ENCODE assay signal across 21 mouse cellular contexts in the genomic region with DNA sequence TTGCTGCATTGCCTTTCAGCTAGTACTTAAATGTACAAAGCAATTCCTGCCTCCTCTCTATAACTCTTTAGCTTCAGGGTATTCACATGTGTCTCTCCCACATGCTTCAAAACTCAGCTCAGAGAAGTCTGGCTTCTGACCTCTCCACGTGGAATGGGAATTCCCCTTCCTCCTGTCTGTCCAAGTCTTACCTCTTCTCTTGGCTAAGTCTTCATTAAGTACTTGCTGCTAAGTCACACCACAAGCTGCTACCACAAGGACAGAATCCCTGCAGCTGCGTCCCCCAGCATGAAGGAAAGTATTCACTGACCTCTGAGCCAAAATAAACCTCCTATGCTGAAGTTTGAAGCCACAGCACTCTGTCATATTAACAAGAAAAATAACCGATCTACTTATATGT. TPM values are rescaled to one million over a fixed set of nuclear protein-coding genes. Genes with fewer than 3 reads are reported as not detected.
DNase-seq lines count a peak whose midpoint lies in the region; ATAC-seq and TF ChIP-seq lines count a peak whose summit lies in the region.
"Had no signal": no experiment of that assay in that cellular context is flagged by ENCODE, and none has a peak within 500 bp of the region (broad histone marks: within the 10 kb centered on the region; RNA-seq: fewer than 3 reads in every experiment).

No protein-coding gene starts in this region.

- intact Hi-C loops in gastrocnemius, adult 2 months (cut with DNase I): no loop called here

- TF ChIP-seq CTCF in gastrocnemius, adult 2 months (IDR thresholded peaks at IDR 0.05): no peak
- TF ChIP-seq CTCF in kidney, postnatal 0 days (IDR thresholded peaks at IDR 0.05; ENCODE audit: low read depth): no peak
- TF ChIP-seq CTCF in embryonic fibroblast, embryonic 13.5 days (IDR thresholded peaks at IDR 0.05; ENCODE audit: borderline replicate concordance, insufficient read depth, low read length): no peak

- H3K4me1 ChIP-seq in kidney, postnatal 0 days (replicated peaks; ENCODE audit: insufficient read depth, low read length): no peaks in the 10 kb centered on the region
- no peaks in the 10 kb centered on the region for H3K4me1 ChIP-seq in kidney, embryonic 14.5 days (ENCODE audit: control insufficient read depth, insufficient read depth, low read length)
- H3K4me1 ChIP-seq in embryonic fibroblast, embryonic 13.5 days (ENCODE audit: control insufficient read depth, insufficient read depth, low read length): peaks cover 16% of the 10 kb centered on the region
- H3K4me1 ChIP-seq: embryonic facial prominence, embryonic 13.5 days; heart, embryonic 10.5 days; hindbrain, embryonic 12.5 days had no signal

- no peak for DNase-seq in gastrocnemius, adult 2 months
- DNase-seq in gastrocnemius, postnatal 4 days (ENCODE audit: low spot score in 2 of 2): no peak
- peak; percentile 20 for DNase-seq in kidney, postnatal 0 days (ENCODE audit: low spot score)
- DNase-seq in adrenal gland, postnatal 10 days: no peak
- no peak for DNase-seq in cerebellum, postnatal 4 days (ENCODE audit: low spot score in 2 of 2)
- DNase-seq: adrenal gland, adult 8-10 months; cerebellum, adult 11 months; cerebellum, adult 8-10 months; cerebellum, postnatal 14 days; gastrocnemius, postnatal 14 days had no signal

- no peaks in the 10 kb centered on the region for H3K27me3 ChIP-seq in kidney, postnatal 0 days (ENCODE audit: insufficient read depth, low read length)
- no peaks in the 10 kb centered on the region for H3K27me3 ChIP-seq in kidney, embryonic 14.5 days (ENCODE audit: control insufficient read depth, insufficient read depth, low read length)
- H3K27me3 ChIP-seq: embryonic facial prominence, embryonic 13.5 days; hindbrain, embryonic 12.5 days had no signal

- ATAC-seq in kidney, postnatal 0 days (replicated peaks; ENCODE audit: low FRiP score, low read depth): no peak
- no peak for ATAC-seq in kidney, embryonic 14.5 days (ENCODE audit: low FRiP score, low TSS enrichment)
- ATAC-seq: forebrain, embryonic 16.5 days; hindbrain, embryonic 16.5 days; inflammation-experienced regulatory T-cells, adult 6 months; intestine, postnatal 0 days had no signal

- WGBS in kidney, postnatal 0 days: 59% methylated on average over 3 of the region's 3 CpGs
- 68% methylated on average over 3 of the region's 3 CpGs for WGBS in kidney, embryonic 14.5 days

- TF ChIP-seq POLR2A in embryonic fibroblast, embryonic 13.5 days (IDR thresholded peaks at IDR 0.05; ENCODE audit: low read depth, low read length): no peak

- peak overlapping the region; percentile 57 for H3K27ac ChIP-seq in gastrocnemius, adult 2 months
- H3K27ac ChIP-seq in kidney, postnatal 0 days: no peak overlapping the region
- H3K27ac ChIP-seq in kidney, embryonic 14.5 days (ENCODE audit: low read depth, low read length): no peak overlapping the region
- H3K27ac ChIP-seq in embryonic fibroblast, embryonic 13.5 days (ENCODE audit: insufficient read depth, low read length): peak overlapping the region; percentile 87
- H3K27ac ChIP-seq: embryonic facial prominence, embryonic 13.5 days; heart, embryonic 10.5 days; hindbrain, embryonic 12.5 days had no signal

- H3K4me3 ChIP-seq in gastrocnemius, adult 2 months: no peak overlapping the region
- no peak overlapping the region for H3K4me3 ChIP-seq in kidney, postnatal 0 days (replicated peaks; ENCODE audit: low read depth, low read length)
- H3K4me3 ChIP-seq in kidney, embryonic 14.5 days (ENCODE audit: low read length): no peak overlapping the region
- H3K4me3 ChIP-seq in embryonic fibroblast, embryonic 13.5 days (ENCODE audit: insufficient read depth, low read length): no peak overlapping the region
- H3K4me3 ChIP-seq: embryonic facial prominence, embryonic 13.5 days; erythroblast, embryonic 14.5 days; heart, embryonic 10.5 days; hindbrain, embryonic 12.5 days had no signal

- no peak overlapping the region for H3K9ac ChIP-seq in kidney, postnatal 0 days (ENCODE audit: low read depth, low read length)
- H3K9ac ChIP-seq in kidney, embryonic 14.5 days (ENCODE audit: low read depth, low read length): no peak overlapping the region
- H3K9ac ChIP-seq: embryonic facial prominence, embryonic 13.5 days; hindbrain, embryonic 12.5 days had no signal

- H3K36me3 ChIP-seq in kidney, postnatal 0 days (ENCODE audit: insufficient read depth, low read length): no peaks in the 10 kb centered on the region
- H3K36me3 ChIP-seq in kidney, embryonic 14.5 days (ENCODE audit: control insufficient read depth, insufficient read depth, low read length): no peaks in the 10 kb centered on the region
- H3K36me3 ChIP-seq: embryonic facial prominence, embryonic 13.5 days; heart, embryonic 10.5 days; hindbrain, embryonic 12.5 days had no signal

- H3K9me3 ChIP-seq in kidney, postnatal 0 days (replicated peaks; ENCODE audit: low read length): no peaks in the 10 kb centered on the region
- H3K9me3 ChIP-seq in kidney, embryonic 14.5 days (ENCODE audit: control insufficient read depth, low read length): no peaks in the 10 kb centered on the region
- H3K9me3 ChIP-seq: embryonic facial prominence, embryonic 13.5 days; heart, embryonic 10.5 days; hindbrain, embryonic 12.5 days had no signal

- H3K4me2 ChIP-seq in kidney, postnatal 0 days (ENCODE audit: low read length): no peak overlapping the region
- no peak overlapping the region for H3K4me2 ChIP-seq in kidney, embryonic 14.5 days (replicated peaks; ENCODE audit: low read depth, low read length)
- H3K4me2 ChIP-seq: embryonic facial prominence, embryonic 13.5 days; hindbrain, embryonic 12.5 days had no signal

RNA-seq across cellular contexts. Expression of a gene that starts 21.1 kb away (rescaled TPM):
- total RNA-seq in gastrocnemius, adult 2 months (2021): 1 to 10 TPM; 5.1 to 6.0 TPM
- total RNA-seq in gastrocnemius, postnatal 4 days (2021): 1 to 10 TPM; 5.1 to 5.5 TPM
- 2.7 and 2.8 TPM in 2 replicates for polyA plus RNA-seq in kidney, postnatal 0 days (2015; fragmentation: Nextera tagmentation; extraction: Ambion mirVana)
- polyA plus RNA-seq in kidney, embryonic 14.5 days (2014; fragmentation: Nextera tagmentation; extraction: Ambion mirVana): 0.56 and 0.76 TPM in 2 replicates
- polyA plus RNA-seq in embryonic fibroblast, embryonic 13.5 days (2011; ENCODE audit: insufficient read length, low read depth, missing spikeins): 12.9 and 18.2 TPM in 2 replicates
- 10 to 100 TPM; 32.8 to 38.5 TPM for total RNA-seq in adrenal gland, postnatal 10 days (2021)
- total RNA-seq: granulocyte monocyte progenitor cell, adult 5-6 weeks had no signal
- polyA plus RNA-seq: erythroblast, embryonic 14.5 days; inflammation-experienced regulatory T-cells, adult 6 months had no signal

Comparison
In these comparisons a context has a peak if more than half of its experiments do, and no peak if none do; other contexts are left out.
1. H3K27ac ChIP-seq: peak in gastrocnemius, adult 2 months (single experiment) and embryonic fibroblast, embryonic 13.5 days (single experiment); none in kidney, postnatal 0 days (single experiment) and kidney, embryonic 14.5 days (single experiment).
2. RNA of a gene that starts 21.1 kb away (total RNA-seq): 32.8 to 38.5 TPM in adrenal gland, postnatal 10 days; 5.1 to 6.0 TPM in gastrocnemius, adult 2 months and 5.1 to 5.5 TPM in gastrocnemius, postnatal 4 days; every median in the first group is over 4 times any median in the second.